ENCODE assay signal across 15 mouse cellular contexts in the genomic region with DNA sequence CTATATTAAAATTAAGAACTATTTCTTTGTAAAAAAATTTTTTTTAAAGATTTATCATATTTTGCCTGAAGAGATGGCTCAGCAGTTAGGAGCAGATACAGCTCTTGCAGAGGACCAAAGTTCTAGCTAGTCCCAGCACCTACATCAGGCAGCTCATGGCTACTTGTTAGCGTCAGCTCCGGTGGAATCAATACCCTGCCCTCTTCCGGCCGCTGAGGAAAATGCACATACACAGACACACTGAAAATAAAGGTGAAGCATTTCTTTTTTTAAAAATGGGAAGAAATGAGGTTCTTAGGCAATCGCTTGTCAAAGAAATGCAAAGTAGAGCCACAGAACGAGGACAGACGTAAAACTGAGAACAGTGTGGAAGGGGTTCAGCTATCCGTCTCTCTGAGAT. TPM values are rescaled to one million over a fixed set of nuclear protein-coding genes. Genes with fewer than 3 reads are reported as not detected.
DNase-seq lines count a peak whose midpoint lies in the region; ATAC-seq and TF ChIP-seq lines count a peak whose summit lies in the region.
"Had no signal": no experiment of that assay in that cellular context is flagged by ENCODE, and none has a peak within 500 bp of the region (broad histone marks: within the 10 kb centered on the region; RNA-seq: fewer than 3 reads in every experiment).

No protein-coding gene starts in this region.

- WGBS in heart, postnatal 0 days = 70% methylated on average over 8 of the region's 8 CpGs
- 77% methylated on average over 8 of the region's 8 CpGs for WGBS in heart, embryonic 11.5 days (ENCODE audit: insufficient replicate concordance)
- 71% methylated on average over 8 of the region's 8 CpGs for WGBS in liver, postnatal 0 days (ENCODE audit: insufficient replicate concordance)
- WGBS in liver, embryonic 11.5 days = 72% methylated on average over 8 of the region's 8 CpGs

- no peak for DNase-seq in heart, postnatal 0 days (ENCODE audit: low spot score)
- no peak for DNase-seq in liver, postnatal 0 days
- DNase-seq in liver, embryonic 11.5 days (ENCODE audit: low spot score) = no peak
- DNase-seq in A20 (ENCODE audit: low read depth, low spot score) (peak; percentile 51), ES-E14 (ENCODE audit: low read depth, low spot score) (no peak)
- DNase-seq in testis, postnatal 10 days (ENCODE audit: low spot score) = no peak
- DNase-seq: adrenal gland, postnatal 36 days; heart, postnatal 36 days had no signal

- no peak for ATAC-seq in heart, postnatal 0 days (ENCODE audit: insufficient read depth, low read depth)
- ATAC-seq in heart, embryonic 11.5 days (replicated peaks; ENCODE audit: insufficient number of reproducible peaks, low FRiP score, low TSS enrichment) = no peak
- ATAC-seq in liver, postnatal 0 days = no peak
- no peak for ATAC-seq in liver, embryonic 11.5 days (replicated peaks; ENCODE audit: low FRiP score)
- ATAC-seq: activated CD4-positive, CD25-positive, alpha-beta regulatory T cell, adult 4 months had no signal

- H3K27ac ChIP-seq in heart, postnatal 0 days (ENCODE audit: low read depth) = no peak overlapping the region
- no peak overlapping the region for H3K27ac ChIP-seq in heart, embryonic 11.5 days (ENCODE audit: low read depth, low read length)
- no peak overlapping the region for H3K27ac ChIP-seq in liver, postnatal 0 days (ENCODE audit: low read depth)
- no peak overlapping the region for H3K27ac ChIP-seq in liver, embryonic 11.5 days (ENCODE audit: low read depth, low read length)
- no peak overlapping the region for H3K27ac ChIP-seq in ES-E14 (ENCODE audit: insufficient read depth, low read depth, low read length, poor library complexity, severe bottlenecking)
- H3K27ac ChIP-seq: embryonic facial prominence, embryonic 13.5 days; forebrain, embryonic 12.5 days; limb, embryonic 13.5 days; neural tube, embryonic 13.5 days had no signal

- TF ChIP-seq EP300 in heart, postnatal 0 days (IDR thresholded peaks at IDR 0.05; ENCODE audit: low read depth) = no peak
- TF ChIP-seq EP300 in liver, postnatal 0 days (IDR thresholded peaks at IDR 0.05; ENCODE audit: low read depth) = no peak

- H3K4me2 ChIP-seq in heart, postnatal 0 days (ENCODE audit: low read depth, low read length) = no peak overlapping the region
- no peak overlapping the region for H3K4me2 ChIP-seq in heart, embryonic 11.5 days
- H3K4me2 ChIP-seq in liver, postnatal 0 days (ENCODE audit: low read depth, low read length) = no peak overlapping the region
- H3K4me2 ChIP-seq in liver, embryonic 11.5 days = no peak overlapping the region
- H3K4me2 ChIP-seq: embryonic facial prominence, embryonic 13.5 days; forebrain, embryonic 12.5 days; limb, embryonic 13.5 days; neural tube, embryonic 13.5 days had no signal

- H3K4me3 ChIP-seq in heart, postnatal 0 days (ENCODE audit: low read depth, low read length) = no peak overlapping the region
- H3K4me3 ChIP-seq in heart, embryonic 11.5 days (ENCODE audit: low read depth, low read length) = no peak overlapping the region
- no peak overlapping the region for H3K4me3 ChIP-seq in liver, postnatal 0 days (ENCODE audit: low read depth, low read length)
- H3K4me3 ChIP-seq in liver, embryonic 11.5 days (ENCODE audit: low read depth, low read length) = no peak overlapping the region
- no peak overlapping the region for H3K4me3 ChIP-seq in ES-E14 (ENCODE audit: insufficient read depth in 1 of 2, low read depth in 1 of 2, low read length in 2 of 2, poor library complexity in 1 of 2, severe bottlenecking in 1 of 2)
- H3K4me3 ChIP-seq: embryonic facial prominence, embryonic 13.5 days; forebrain, embryonic 12.5 days; limb, embryonic 13.5 days; neural tube, embryonic 13.5 days had no signal

- H3K9ac ChIP-seq in heart, postnatal 0 days (replicated peaks; ENCODE audit: low read depth, low read length) = no peak overlapping the region
- no peak overlapping the region for H3K9ac ChIP-seq in heart, embryonic 11.5 days (ENCODE audit: low read depth, low read length)
- no peak overlapping the region for H3K9ac ChIP-seq in liver, postnatal 0 days (replicated peaks)
- H3K9ac ChIP-seq in liver, embryonic 11.5 days (ENCODE audit: low read depth, low read length) = no peak overlapping the region
- H3K9ac ChIP-seq in ES-E14 (ENCODE audit: insufficient read depth, low read depth, low read length, poor library complexity, severe bottlenecking) = no peak overlapping the region
- H3K9ac ChIP-seq: embryonic facial prominence, embryonic 13.5 days; forebrain, embryonic 12.5 days; limb, embryonic 13.5 days; neural tube, embryonic 13.5 days had no signal

- H3K9me3 ChIP-seq in heart, postnatal 0 days (replicated peaks; ENCODE audit: control insufficient read depth, low read length) = no peaks in the 10 kb centered on the region
- H3K9me3 ChIP-seq in heart, embryonic 11.5 days (replicated peaks; ENCODE audit: control insufficient read depth, low read length) = no peaks in the 10 kb centered on the region
- H3K9me3 ChIP-seq in liver, postnatal 0 days (ENCODE audit: low read length) = no peaks in the 10 kb centered on the region
- H3K9me3 ChIP-seq in liver, embryonic 11.5 days (ENCODE audit: control insufficient read depth, low read length) = no peaks in the 10 kb centered on the region
- no peaks in the 10 kb centered on the region for H3K9me3 ChIP-seq in ES-E14 (ENCODE audit: control insufficient read depth, insufficient read depth, low read depth, low read length)
- H3K9me3 ChIP-seq: embryonic facial prominence, embryonic 13.5 days; forebrain, embryonic 12.5 days; limb, embryonic 13.5 days; neural tube, embryonic 13.5 days had no signal

- in situ Hi-C loops in ES-E14 (cut with MboI; ENCODE audit: low sequenced_read_pairs in 2 of 2, unreplicated experiment in 2 of 2) = no loop called here

- TF ChIP-seq CTCF in heart, postnatal 0 days (IDR thresholded peaks at IDR 0.05; ENCODE audit: low read depth) = peak; percentile 40
- peak; percentile 39 for TF ChIP-seq CTCF in liver, postnatal 0 days (IDR thresholded peaks at IDR 0.05; ENCODE audit: low read depth)

- no peaks in the 10 kb centered on the region for H3K36me3 ChIP-seq in heart, postnatal 0 days (replicated peaks; ENCODE audit: control insufficient read depth, insufficient read depth, low read length)
- no peaks in the 10 kb centered on the region for H3K36me3 ChIP-seq in heart, embryonic 11.5 days (ENCODE audit: control insufficient read depth, insufficient read depth, low read length)
- peaks cover 5% of the 10 kb centered on the region; the same call in 1 of the 2 replicates for H3K36me3 ChIP-seq in liver, postnatal 0 days (replicated peaks; ENCODE audit: insufficient read depth, low read length)
- H3K36me3 ChIP-seq in liver, embryonic 11.5 days (ENCODE audit: control insufficient read depth, insufficient read depth, low read length) = no peaks in the 10 kb centered on the region
- H3K36me3 ChIP-seq in ES-E14 (ENCODE audit: control insufficient read depth, insufficient read depth, low read length, poor library complexity, severe bottlenecking) = peaks cover 16% of the 10 kb centered on the region; the same call in 1 of the 2 replicates
- H3K36me3 ChIP-seq: embryonic facial prominence, embryonic 13.5 days; forebrain, embryonic 12.5 days; G1E; limb, embryonic 13.5 days; neural tube, embryonic 13.5 days had no signal

- H3K4me1 ChIP-seq in heart, postnatal 0 days (ENCODE audit: control insufficient read depth, insufficient read depth) = no peaks in the 10 kb centered on the region
- peaks cover 7% of the 10 kb centered on the region for H3K4me1 ChIP-seq in heart, embryonic 11.5 days (ENCODE audit: control insufficient read depth, insufficient read depth, low read length)
- no peaks in the 10 kb centered on the region for H3K4me1 ChIP-seq in liver, postnatal 0 days (ENCODE audit: insufficient read depth)
- H3K4me1 ChIP-seq in liver, embryonic 11.5 days (replicated peaks; ENCODE audit: control insufficient read depth, insufficient read depth, low read length) = no peaks in the 10 kb centered on the region
- H3K4me1 ChIP-seq in ES-E14 (ENCODE audit: control insufficient read depth in 2 of 2, insufficient read depth in 2 of 2, low read length in 2 of 2, poor library complexity in 1 of 2) = peaks cover 4 to 10% of the 10 kb centered on the region in 2 experiments
- H3K4me1 ChIP-seq: limb, embryonic 13.5 days had no signal

- no peaks in the 10 kb centered on the region for H3K27me3 ChIP-seq in heart, postnatal 0 days (ENCODE audit: control insufficient read depth, insufficient read depth, low read length)
- H3K27me3 ChIP-seq in heart, embryonic 11.5 days (ENCODE audit: control insufficient read depth, insufficient read depth, low read length) = no peaks in the 10 kb centered on the region
- no peaks in the 10 kb centered on the region for H3K27me3 ChIP-seq in liver, postnatal 0 days (ENCODE audit: insufficient read depth, low read length)
- H3K27me3 ChIP-seq in liver, embryonic 11.5 days (replicated peaks; ENCODE audit: control insufficient read depth, insufficient read depth, low read length) = no peaks in the 10 kb centered on the region
- H3K27me3 ChIP-seq: embryonic facial prominence, embryonic 13.5 days; forebrain, embryonic 12.5 days; limb, embryonic 13.5 days; neural tube, embryonic 13.5 days had no signal

TF ChIP-seq in ES-E14, 5 proteins besides CTCF, POLR2A, EP300 and RAD21:
- TF ChIP-seq ZC3H11A (IDR thresholded peaks at IDR 0.05; ENCODE audit: borderline replicate concordance, low read depth, low read length) = no peak
- TF ChIP-seq ZNF384 (IDR thresholded peaks at IDR 0.05; ENCODE audit: low read depth, low read length) = 0 out of 2 replicates have a peak, but pooled peaks have one; percentile 13
TF ChIP-seq in ES-E14: peak in this region for 1.

RNA-seq across cellular contexts. Expression of gene Ptpn3, which starts 30.6 kb away (rescaled TPM):
- total RNA-seq in heart, postnatal 0 days (2014; rRNA removed; ENCODE audit: low replicate concordance) = 1.0 and 3.4 TPM in 2 replicates
- 2.2 and 2.3 TPM in 2 replicates for polyA plus RNA-seq in heart, postnatal 0 days (2015; fragmentation: Nextera tagmentation; extraction: Ambion mirVana)
- polyA plus RNA-seq in heart, embryonic 11.5 days (2014; fragmentation: Nextera tagmentation; extraction: Ambion mirVana) = 1.6 and 1.7 TPM in 2 replicates
- polyA plus RNA-seq in liver, postnatal 0 days (2015; fragmentation: Nextera tagmentation; extraction: Ambion mirVana) = 2.5 and 3.0 TPM in 2 replicates
- polyA plus RNA-seq in liver, embryonic 11.5 days (2014; fragmentation: Nextera tagmentation; extraction: Ambion mirVana) = 0.68 and 0.89 TPM in 2 replicates
- total RNA-seq in ES-E14 (2012; rRNA removed) = 13.6 and 24.5 TPM in 2 replicates
- polyA plus RNA-seq: G1E had no signal
